Mouse (Mus musculus) small intestine, adult 2 months (tissue): ENCODE measurements around the gene Ifit1. TPM values are rescaled to one million over a fixed set of nuclear protein-coding genes. Genes with fewer than 3 reads are reported as not detected.
"Not testable (repeated sequence)": the region's sequence is repeated elsewhere in the genome, so short reads cannot be mapped to it uniquely, and the experiment has no call there.

ENCODE experiments used
- H3K27ac ChIP-seq: fragments of 200-500 bp; 2 replicates; pipeline ENCODE4 v1.5.1; 2012; ENCODE audit warnings: low read depth, low read length, control low read depth, inconsistent platforms; ENCODE audit not compliant: insufficient read depth
- H3K27me3 ChIP-seq: fragments of 200-500 bp; 2 replicates; pipeline ENCODE4 v1.6.1; 2012; ENCODE audit warnings: mild to moderate bottlenecking, moderate library complexity, low read length, inconsistent platforms; ENCODE audit not compliant: control insufficient read depth, insufficient read depth
- H3K36me3 ChIP-seq: fragments of 200-500 bp; 2 replicates; pipeline ENCODE4 v1.6.1; 2012; ENCODE audit warnings: mild to moderate bottlenecking, low read length, control low read depth, inconsistent platforms; ENCODE audit not compliant: control insufficient read depth, insufficient read depth
- H3K4me1 ChIP-seq: fragments of 200-500 bp; 2 replicates; pipeline ENCODE4 v1.6.1; 2012; ENCODE audit warnings: low read length, inconsistent platforms, mixed read lengths; ENCODE audit not compliant: control insufficient read depth, insufficient read depth, insufficient read length
- H3K4me3 ChIP-seq: fragments of 200-500 bp; 2 replicates; pipeline ENCODE4 v1.5.1; 2012; ENCODE audit warnings: low read depth, mild to moderate bottlenecking, control low read depth, inconsistent platforms, low read length, moderate library complexity
- CTCF ChIP-seq: fragments of 200-500 bp; IDR thresholded peaks from 2 replicates; pipeline ENCODE4 v1.5.1; 2012; ENCODE audit warnings: low read depth, mild to moderate bottlenecking, control low read depth, inconsistent platforms, low read length, moderate library complexity, mixed read lengths; ENCODE audit not compliant: insufficient replicate concordance, insufficient read length; ENCODE audit errors: extremely low read depth
- POLR2A ChIP-seq: fragments of 200-500 bp; IDR thresholded peaks from 2 replicates; pipeline ENCODE4 v1.6.1; 2012; ENCODE audit warnings: low read depth, mild to moderate bottlenecking, control low read depth, inconsistent platforms, low read length, moderate library complexity
- WGBS: fragments of 180-500 bp; shearing (Covaris S2); methylation state at CpG from one replicate; pipeline ENCODE4 v1.1.7; 2018; 5-methylcytosine and 5-hydroxymethylcytosine counted together
- polyA plus RNA-seq: library from polyadenylated mRNA; depleted of rRNA; stranded (reverse); fragments of >200 nt; gene quantifications from 2 replicates; pipeline ENCODE4 v1.2.3, GENCODE M21; 2012

Gene Ifit1
- polyA plus RNA-seq, 1 experiment: 15.4 TPM

- 11% methylated on average over 3 of the region's 3 CpGs for WGBS
- Histone ChIP-seq H3K27ac (no peak overlapping the region), H3K27me3 (no peaks in the 10 kb centered on the region), H3K4me1 (peaks cover 2% of the 10 kb centered on the region; the same call in 1 of the 2 replicates), H3K36me3 (no peaks in the 10 kb centered on the region), H3K4me3 (no peak overlapping the region)
- peak; percentile 81; the same call in 1 of the 2 replicates for TF ChIP-seq CTCF
- TF ChIP-seq POLR2A: no peak
Observed at GRCm38 (mm10) chr19:34636933-34637557, 3.6 kb upstream of the Ifit1 start.

- no peak for TF ChIP-seq CTCF
- no peak for TF ChIP-seq POLR2A
- 39% methylated on average over 5 of the region's 5 CpGs for WGBS
- peaks cover 2% of the 10 kb centered on the region for H3K36me3 ChIP-seq
- H3K27ac ChIP-seq: no peak overlapping the region
- H3K27me3 ChIP-seq: no peaks in the 10 kb centered on the region
- H3K4me1 ChIP-seq: peaks cover 2% of the 10 kb centered on the region; the same call in 1 of the 2 replicates
- H3K4me3 ChIP-seq: no peak overlapping the region
Observed at GRCm38 (mm10) chr19:34642616-34643015, 1.9 kb downstream of the Ifit1 start.

GRCm38 (mm10) chr19:34647630-34648029, 7.0 kb downstream of the Ifit1 start:
- not testable (repeated sequence) for H3K27ac ChIP-seq, H3K4me1 ChIP-seq, H3K27me3 ChIP-seq, H3K4me3 ChIP-seq
- 88% methylated on average over 8 of the region's 8 CpGs for WGBS
- peaks cover 17% of the 10 kb centered on the region for H3K36me3 ChIP-seq

GRCm38 (mm10) chr19:34650276-34650675, 9.6 kb downstream of the Ifit1 start:
- H3K4me1 ChIP-seq: no peaks in the 10 kb centered on the region
- H3K27ac ChIP-seq: no peak overlapping the region
- no peaks in the 10 kb centered on the region for H3K27me3 ChIP-seq
- peaks cover 17% of the 10 kb centered on the region for H3K36me3 ChIP-seq
- WGBS: 45% methylated on average over 3 of the region's 3 CpGs
- TF ChIP-seq POLR2A: no peak
- no peak for TF ChIP-seq CTCF
- H3K4me3 ChIP-seq: no peak overlapping the region

- 86% methylated on average over 6 of the region's 6 CpGs for WGBS
- no peak overlapping the region for H3K4me3 ChIP-seq
- H3K36me3 ChIP-seq: peaks cover 17% of the 10 kb centered on the region
- no peaks in the 10 kb centered on the region for H3K4me1 ChIP-seq
- H3K27me3 ChIP-seq: no peaks in the 10 kb centered on the region
- H3K27ac ChIP-seq: no peak overlapping the region
- TF ChIP-seq CTCF: no peak
- no peak for TF ChIP-seq POLR2A
Observed at GRCm38 (mm10) chr19:34650997-34651396, 10.3 kb downstream of the Ifit1 start.

- Histone ChIP-seq H3K4me3 (no peak overlapping the region), H3K36me3 (peaks cover 1% of the 10 kb centered on the region; the same call in 1 of the 2 replicates), H3K27ac (no peak overlapping the region), H3K4me1 (no peaks in the 10 kb centered on the region), H3K27me3 (no peaks in the 10 kb centered on the region)
- TF ChIP-seq CTCF (no peak), POLR2A (no peak)
- 80% methylated on average over 10 of the region's 10 CpGs for WGBS
Observed at GRCm38 (mm10) chr19:34655227-34655805, 14.6 kb downstream of the Ifit1 start.

GRCm38 (mm10) chr19:34656511-34657298, 16.0 kb downstream of the Ifit1 start:
- H3K27ac ChIP-seq: no peak overlapping the region

More at GRCm38 (mm10) chr19:34656511-34657298, 16.0 kb downstream of the Ifit1 start:
- Histone ChIP-seq H3K27me3 (no peaks in the 10 kb centered on the region), H3K4me1 (no peaks in the 10 kb centered on the region), H3K4me3 (no peak overlapping the region), H3K36me3 (no peaks in the 10 kb centered on the region)
- TF ChIP-seq CTCF: no peak
- no peak for TF ChIP-seq POLR2A
- WGBS: 41% methylated on average over 2 of the region's 2 CpGs
